Mouse (Mus musculus): ENCODE results near the gene Tekt5. TPM values are rescaled to one million over a fixed set of nuclear protein-coding genes. Genes with fewer than 3 reads are reported as not detected.

Tekt5 gene
- total RNA-seq, 1 experiment from 2014 or later: not detected

DNA sequence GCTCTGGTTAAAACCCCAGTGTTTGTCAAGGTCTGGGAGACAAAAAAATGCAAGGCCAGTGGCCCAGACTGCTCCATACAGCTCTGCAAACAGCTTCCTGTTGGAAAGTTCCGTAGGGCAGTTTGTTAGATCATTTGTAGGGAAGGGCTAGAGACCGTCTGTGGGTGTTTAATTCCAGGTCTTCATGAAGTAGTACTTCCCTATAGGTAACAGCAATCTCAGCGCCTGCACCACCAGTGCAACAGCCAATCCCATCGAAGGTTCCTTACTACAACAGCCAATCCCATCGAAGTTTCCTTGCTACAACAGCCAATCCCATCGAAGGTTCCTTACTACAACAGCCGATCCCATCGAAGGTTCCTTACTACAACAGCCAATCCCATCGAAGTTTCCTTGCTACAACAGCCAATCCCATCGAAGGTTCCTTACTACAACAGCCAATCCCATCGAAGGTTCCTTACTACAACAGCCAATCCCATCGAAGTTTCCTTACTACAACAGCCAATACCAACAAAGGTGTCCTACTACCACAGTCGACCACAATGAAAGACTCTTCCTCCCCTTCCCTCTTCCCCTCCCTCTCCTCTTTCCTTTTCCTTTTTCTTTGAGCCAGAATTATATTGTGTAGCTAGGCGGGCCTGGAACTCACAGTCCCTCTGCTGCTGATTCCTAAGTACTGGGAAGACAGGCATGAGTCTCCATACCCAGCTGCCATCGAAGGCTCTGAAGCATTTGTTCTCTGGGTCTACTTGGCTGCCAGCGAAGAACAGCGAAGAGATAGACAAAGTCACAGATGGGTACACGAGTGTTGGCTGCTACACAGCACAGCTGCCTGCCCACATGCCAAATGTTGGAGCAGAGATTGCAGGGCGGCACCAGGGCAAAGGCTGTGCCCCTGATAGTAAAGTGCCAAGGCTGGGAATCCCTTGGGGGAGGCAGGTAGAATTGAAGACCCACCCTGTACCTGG, 58.6 kb downstream of the Tekt5 start:
- no peak for DNase-seq

DNA sequence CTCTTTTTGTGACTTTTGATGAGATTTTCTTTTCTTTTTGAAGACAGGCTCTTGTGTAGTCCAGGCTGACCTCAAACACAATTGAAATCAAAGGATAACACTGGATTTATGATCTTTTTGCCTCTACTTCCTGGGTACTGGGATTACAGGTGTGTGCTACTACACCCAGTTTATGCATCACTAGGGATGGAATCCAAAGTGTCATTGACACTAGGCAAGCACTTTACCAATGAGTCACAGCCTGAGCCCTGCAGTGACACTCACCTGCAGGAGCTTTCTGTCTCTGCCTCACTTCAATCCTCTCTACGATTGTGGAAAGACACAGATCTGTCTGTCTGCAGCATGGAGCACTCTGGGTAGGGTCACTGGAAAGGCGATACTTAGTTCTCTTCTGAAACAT, 59.3 kb downstream of the Tekt5 start:
- DNase-seq: no peak

DNA sequence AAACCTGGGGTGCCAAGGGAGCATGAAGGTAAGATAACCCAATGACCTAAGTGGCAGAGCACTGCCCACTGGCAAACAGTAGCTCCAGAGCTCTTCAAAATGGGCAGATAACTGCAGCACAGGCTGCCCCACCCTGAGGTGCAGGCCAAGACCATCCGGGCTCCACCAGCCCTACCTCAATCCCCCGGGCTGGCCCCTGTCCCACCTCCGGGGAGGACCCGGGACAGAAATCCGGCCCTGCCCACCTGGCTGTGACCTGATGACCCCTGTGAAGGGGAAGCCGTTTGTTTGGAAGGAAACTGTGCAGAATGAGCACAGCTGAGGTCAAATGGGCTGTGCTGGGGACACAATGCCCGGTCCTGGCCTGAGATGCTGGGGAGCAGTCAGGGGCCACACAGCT, 62.6 kb downstream of the Tekt5 start:
- no peak for DNase-seq

- DNase-seq: no peak
Measured at GRCm38 (mm10) chr16:10330586-10331495, 64.4 kb downstream of the Tekt5 start.

- DNase-seq: no peak
Measured at GRCm38 (mm10) chr16:10327563-10328333, 67.5 kb downstream of the Tekt5 start.

GRCm38 (mm10) chr16:10319914-10320569, 75.2 kb downstream of the Tekt5 start:
- no peak for DNase-seq

GRCm38 (mm10) chr16:10317197-10317544, 78.1 kb downstream of the Tekt5 start:
- no peak for DNase-seq

- no peak for DNase-seq
Measured at GRCm38 (mm10) chr16:10316493-10317196, 78.6 kb downstream of the Tekt5 start.

- peak; percentile 60 for DNase-seq
Measured at GRCm38 (mm10) chr16:10313646-10314088, 81.6 kb downstream of the Tekt5 start, which contains the start of gene Emp2. TSS of gene Emp2 (minus strand) at chr16:10313968.

GRCm38 (mm10) chr16:10313226-10313625, 82.1 kb downstream of the Tekt5 start:
- peak; percentile 9 for DNase-seq

- no peak for DNase-seq
Measured at GRCm38 (mm10) chr16:10311989-10312388, 83.3 kb downstream of the Tekt5 start.

DNA sequence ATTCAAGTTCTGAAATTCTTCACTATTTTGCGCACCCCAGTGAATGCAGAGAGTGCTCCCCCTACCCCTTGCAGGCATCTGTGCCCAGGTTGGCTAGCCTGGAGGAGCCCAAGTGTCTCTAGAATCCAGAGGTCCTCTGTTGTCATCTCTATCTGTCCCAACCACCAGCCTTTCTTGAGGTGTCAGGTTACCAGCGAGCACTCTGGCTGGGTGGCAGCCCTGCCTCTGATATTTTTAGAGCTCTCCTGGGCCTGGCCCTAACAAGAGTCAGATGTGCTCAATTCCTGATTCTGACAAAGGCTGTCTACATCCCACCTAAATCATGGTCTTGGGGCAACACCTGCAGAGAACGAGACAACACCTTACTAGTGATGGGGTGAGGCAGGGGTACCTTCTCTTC, 84.2 kb downstream of the Tekt5 start:
- DNase-seq: no peak

GRCm38 (mm10) chr16:10310507-10310906, 84.8 kb downstream of the Tekt5 start:
- no peak for DNase-seq

Other genes starting within 250 kb of the Tekt5 start
- gene Rpl39l, start 225.3 kb downstream of the Tekt5 start, total RNA-seq (2021): not detected in 2 replicates
- 0.43 and 1.1 TPM in 2 replicates for gene Atf7ip2, start 202.8 kb downstream of the Tekt5 start, total RNA-seq (2021)
- 4.3 and 4.7 TPM in 2 replicates for gene Emp2, start 81.5 kb downstream of the Tekt5 start, total RNA-seq (2021)
- gene Nubp1, start 16.5 kb upstream of the Tekt5 start, total RNA-seq (2021): 28.0 and 28.2 TPM in 2 replicates
- gene Tvp23a, start 51.9 kb upstream of the Tekt5 start, total RNA-seq (2021): 1.3 and 2.5 TPM in 2 replicates
- 0.39 and 1.00 TPM in 2 replicates for gene Ciita, start 84.6 kb upstream of the Tekt5 start, total RNA-seq (2021)
- gene Dexi, start 147.6 kb upstream of the Tekt5 start, total RNA-seq (2021): 17.8 and 21.8 TPM in 2 replicates
- gene Clec16a, start 149.8 kb upstream of the Tekt5 start, total RNA-seq (2021): 42.7 and 44.2 TPM in 2 replicates

Data from adrenal gland, postnatal 25 days (tissue).